Mouse (Mus musculus): ENCODE measurements around the gene Ano8. TPM values are rescaled to one million over a fixed set of nuclear protein-coding genes. Genes with fewer than 3 reads are reported as not detected.
A peak's percentile ranks its signal among the peaks of the same experiment; 100 is the strongest.

Ano8 gene
- polyA plus RNA-seq, 1 experiment from 2014 or later: 3.2 TPM

GRCm38 (mm10) chr8:71515043-71515442 lies 29.3 kb upstream of the Ano8 start:
- no peak for DNase-seq (ENCODE audit: low spot score)
- H3K27ac ChIP-seq (replicated peaks): no peak overlapping the region
- 77% methylated on average over 5 of the region's 5 CpGs for WGBS

DNA sequence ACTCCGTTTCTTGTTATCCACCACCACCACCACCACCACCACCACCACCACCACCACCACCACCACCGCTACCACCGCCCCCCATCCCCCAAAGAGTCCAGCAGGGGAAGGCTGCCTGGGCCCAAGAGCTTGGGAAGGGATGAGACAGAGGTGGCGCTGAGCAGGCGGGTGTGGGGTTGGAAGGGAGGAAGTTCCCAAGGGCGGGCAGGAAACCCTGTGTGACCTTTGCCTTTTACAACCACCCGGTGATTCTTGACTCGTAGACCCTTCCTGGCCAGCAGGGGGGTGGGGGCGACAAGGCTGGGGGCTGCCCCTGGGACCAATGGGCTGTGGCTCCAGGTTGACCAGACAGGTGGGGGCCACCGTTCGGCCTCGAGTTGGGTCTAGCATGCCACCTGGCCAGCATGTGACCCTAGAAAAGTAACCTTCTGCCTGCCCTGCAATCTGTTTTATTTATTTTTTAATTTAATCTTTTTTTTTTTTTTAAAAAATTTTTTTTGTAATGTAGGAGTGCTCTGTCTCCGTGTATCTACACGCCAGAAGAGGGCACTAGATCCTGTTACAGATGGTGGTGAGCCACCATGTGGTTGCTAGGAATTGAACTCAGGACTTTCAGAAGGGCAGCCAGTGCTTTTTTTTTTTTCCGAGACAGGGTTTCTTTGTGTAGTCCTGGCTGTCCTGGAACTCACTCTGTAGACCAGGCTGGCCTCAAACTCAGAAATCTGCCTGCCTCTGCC lies 27.4 kb upstream of the Ano8 start:
- no peak overlapping the region for H3K4me3 ChIP-seq
- peak; percentile 30 for DNase-seq (ENCODE audit: low spot score)
- WGBS: 73% methylated on average over 15 of the region's 15 CpGs
- H3K9me3 ChIP-seq: no peaks in the 10 kb centered on the region
- H3K27me3 ChIP-seq (replicated peaks; ENCODE audit: low read depth, poor library complexity, severe bottlenecking): peaks cover 38% of the 10 kb centered on the region
- H3K36me3 ChIP-seq (replicated peaks): no peaks in the 10 kb centered on the region
- peaks cover 47% of the 10 kb centered on the region for H3K4me1 ChIP-seq
- no peak overlapping the region; the same call in 1 of the 2 replicates for H3K27ac ChIP-seq (replicated peaks)

More at GRCm38 (mm10) chr8:71515043-71515442, 29.3 kb upstream of the Ano8 start:
- peaks cover 38% of the 10 kb centered on the region for H3K4me1 ChIP-seq
- H3K4me3 ChIP-seq: no peak overlapping the region
- H3K36me3 ChIP-seq (replicated peaks): no peaks in the 10 kb centered on the region
- H3K27me3 ChIP-seq (replicated peaks; ENCODE audit: low read depth, poor library complexity, severe bottlenecking): peaks cover 20% of the 10 kb centered on the region
- H3K9me3 ChIP-seq: no peaks in the 10 kb centered on the region

DNA sequence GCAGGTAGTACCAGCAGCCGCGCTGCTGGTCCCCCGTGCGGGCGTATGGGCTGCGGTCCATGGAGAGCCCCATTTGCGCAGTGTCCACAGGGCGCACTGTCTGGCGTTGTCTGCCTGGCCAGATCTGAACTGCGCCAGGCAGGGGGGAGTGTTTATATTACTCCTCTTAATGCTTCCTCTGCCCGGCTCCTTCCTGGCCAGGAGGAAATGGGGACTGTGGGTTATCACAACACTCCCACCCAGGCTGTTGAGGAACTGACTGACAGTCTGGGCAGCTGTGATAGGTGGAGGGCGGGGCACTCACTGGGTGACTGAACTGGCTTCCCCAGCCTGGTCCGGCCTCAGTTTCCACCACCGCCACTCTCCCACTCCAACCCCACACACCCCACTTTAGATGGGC lies 25.9 kb upstream of the Ano8 start, which contains the start of gene Plvap:
Gene Plvap, minus strand, starts transcription at position 109 of the 400 bp plus-strand sequence.
- Histone ChIP-seq H3K4me3 (peak within 1 kb of the TSS; percentile 37; the same call in 1 of the 2 replicates), H3K4me1 (peaks cover 47% of the 10 kb centered on the region), H3K9me3 (no peaks in the 10 kb centered on the region), H3K36me3 (replicated peaks) (no peaks in the 10 kb centered on the region), H3K27me3 (replicated peaks; ENCODE audit: low read depth, poor library complexity, severe bottlenecking) (peaks cover 54% of the 10 kb centered on the region), H3K27ac (replicated peaks) (peak within 1 kb of the TSS; percentile 65)
- DNase-seq (ENCODE audit: low spot score): peak; percentile 23
- WGBS: 61% methylated on average over 14 of the region's 14 CpGs

- H3K36me3 ChIP-seq (replicated peaks): no peaks in the 10 kb centered on the region
- WGBS: 62% methylated on average over 2 of the region's 2 CpGs
- H3K27ac ChIP-seq (replicated peaks): no peak overlapping the region; the same call in 1 of the 2 replicates
- H3K27me3 ChIP-seq (replicated peaks; ENCODE audit: low read depth, poor library complexity, severe bottlenecking): peaks cover 71% of the 10 kb centered on the region
- H3K4me1 ChIP-seq: peaks cover 45% of the 10 kb centered on the region
- peak overlapping the region; percentile 37 for H3K4me3 ChIP-seq
- no peaks in the 10 kb centered on the region for H3K9me3 ChIP-seq
- DNase-seq (ENCODE audit: low spot score): no peak
Observed at GRCm38 (mm10) chr8:71509316-71509715, 23.6 kb upstream of the Ano8 start.

DNA sequence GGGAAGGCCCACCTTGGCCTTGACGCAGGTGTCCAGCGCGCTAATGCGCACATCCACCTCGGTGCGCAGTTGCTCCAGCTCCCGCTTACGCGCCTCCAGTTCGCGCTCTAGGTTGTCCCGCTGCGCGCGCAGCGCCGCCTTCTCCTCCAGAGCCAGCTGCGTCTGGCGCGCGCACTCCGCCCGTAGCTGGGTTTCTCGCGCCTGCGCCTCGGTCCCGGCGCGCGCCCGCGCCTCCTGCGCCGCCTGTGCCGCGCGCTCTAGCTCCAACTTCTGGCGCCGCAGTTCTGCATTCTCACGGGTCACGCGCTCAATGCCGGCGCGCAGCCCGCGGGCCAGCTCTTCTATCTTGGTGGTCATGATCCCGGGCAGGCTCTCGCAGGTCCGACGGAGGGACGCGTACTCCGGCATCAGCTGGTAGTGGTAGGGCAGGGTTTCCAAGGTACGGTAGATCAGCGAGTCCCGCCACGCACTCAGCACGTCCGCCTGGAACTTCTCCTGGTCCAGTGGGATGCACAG lies 21.9 kb upstream of the Ano8 start:
- Histone ChIP-seq H3K27ac (replicated peaks) (peak overlapping the region; percentile 69), H3K9me3 (no peaks in the 10 kb centered on the region), H3K4me3 (peak overlapping the region; percentile 63), H3K36me3 (replicated peaks) (no peaks in the 10 kb centered on the region), H3K4me1 (peaks cover 43% of the 10 kb centered on the region), H3K27me3 (replicated peaks; ENCODE audit: low read depth, poor library complexity, severe bottlenecking) (peaks cover 71% of the 10 kb centered on the region)
- peak; percentile 93 for DNase-seq (ENCODE audit: low spot score)
- WGBS: under 1% methylated on average over 61 of the region's 61 CpGs

GRCm38 (mm10) chr8:71505979-71506378 lies 20.2 kb upstream of the Ano8 start:
- peaks cover 61% of the 10 kb centered on the region for H3K27me3 ChIP-seq (replicated peaks; ENCODE audit: low read depth, poor library complexity, severe bottlenecking)
- 87% methylated on average over 4 of the region's 4 CpGs for WGBS
- H3K36me3 ChIP-seq (replicated peaks): no peaks in the 10 kb centered on the region
- H3K4me3 ChIP-seq: no peak overlapping the region
- no peak overlapping the region for H3K27ac ChIP-seq (replicated peaks)
- DNase-seq (ENCODE audit: low spot score): no peak
- peaks cover 34% of the 10 kb centered on the region for H3K4me1 ChIP-seq
- no peaks in the 10 kb centered on the region for H3K9me3 ChIP-seq

DNA sequence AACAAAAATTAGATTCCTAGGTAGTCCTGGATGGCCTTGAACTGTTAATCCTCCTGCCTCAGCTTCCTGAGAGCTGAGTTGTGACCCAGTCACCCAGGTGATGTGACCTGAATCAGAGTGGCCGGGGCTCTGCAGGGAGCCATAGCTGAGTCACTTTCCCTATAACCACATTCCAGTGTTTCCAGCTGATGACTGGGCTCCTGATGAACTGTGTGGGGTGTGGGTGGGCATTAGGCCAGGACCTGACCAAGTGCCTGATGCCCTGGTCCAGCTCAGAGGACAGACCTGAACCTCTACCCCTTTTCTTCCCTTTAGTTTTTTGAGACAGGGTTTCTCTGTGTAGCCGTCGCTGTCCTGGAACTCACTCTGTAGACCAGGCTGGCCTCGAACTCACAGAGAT lies 19.6 kb upstream of the Ano8 start:
- Histone ChIP-seq H3K27ac (replicated peaks) (no peak overlapping the region), H3K4me1 (peaks cover 37% of the 10 kb centered on the region), H3K27me3 (replicated peaks; ENCODE audit: low read depth, poor library complexity, severe bottlenecking) (peaks cover 54% of the 10 kb centered on the region), H3K4me3 (no peak overlapping the region), H3K9me3 (no peaks in the 10 kb centered on the region), H3K36me3 (replicated peaks) (no peaks in the 10 kb centered on the region)
- DNase-seq (ENCODE audit: low spot score): no peak
- 95% methylated on average over 4 of the region's 4 CpGs for whole genome bisulfite sequencing

DNA sequence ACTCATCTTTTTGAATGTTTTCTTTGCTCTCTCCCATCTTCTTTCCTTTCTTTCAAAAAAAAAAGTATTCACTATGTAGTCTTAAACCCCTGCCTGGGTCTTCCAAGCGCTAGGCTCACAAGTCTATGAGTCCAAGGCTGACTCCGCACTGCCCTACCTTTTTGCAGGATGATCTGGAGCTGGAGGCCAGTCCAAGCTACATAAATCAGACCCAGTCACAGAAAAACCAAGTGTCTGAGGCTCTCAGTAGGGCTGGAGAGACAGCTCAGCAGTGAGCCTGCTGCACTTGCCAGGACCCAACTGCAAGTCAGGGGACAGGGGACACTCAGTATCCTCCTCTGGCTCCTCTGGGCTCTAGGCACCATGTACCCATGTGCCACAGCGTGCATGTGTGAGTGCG lies 18.6 kb upstream of the Ano8 start:
- 89% methylated on average over 4 of the region's 4 CpGs for WGBS
- DNase-seq (ENCODE audit: low spot score): no peak
- Histone ChIP-seq H3K4me3 (no peak overlapping the region), H3K4me1 (peaks cover 36% of the 10 kb centered on the region), H3K27ac (replicated peaks) (0 out of 2 replicates have a peak overlapping the region, but pooled peaks have one; percentile 7), H3K9me3 (no peaks in the 10 kb centered on the region), H3K36me3 (replicated peaks) (no peaks in the 10 kb centered on the region), H3K27me3 (replicated peaks; ENCODE audit: low read depth, poor library complexity, severe bottlenecking) (peaks cover 45% of the 10 kb centered on the region)

GRCm38 (mm10) chr8:71498816-71499690 lies 13.3 kb upstream of the Ano8 start:
- H3K4me1 ChIP-seq: peaks cover 57% of the 10 kb centered on the region
- DNase-seq (ENCODE audit: low spot score): peak; percentile 76
- peaks cover 2% of the 10 kb centered on the region for H3K36me3 ChIP-seq (replicated peaks)
- peak overlapping the region; percentile 77 for H3K27ac ChIP-seq (replicated peaks)
- no peaks in the 10 kb centered on the region for H3K9me3 ChIP-seq
- H3K27me3 ChIP-seq (replicated peaks; ENCODE audit: low read depth, poor library complexity, severe bottlenecking): no peaks in the 10 kb centered on the region
- H3K4me3 ChIP-seq: peak overlapping the region; percentile 33
- WGBS: 32% methylated on average over 16 of the region's 16 CpGs

- 25% methylated on average over 15 of the region's 15 CpGs for WGBS
- peaks cover 12% of the 10 kb centered on the region for H3K36me3 ChIP-seq (replicated peaks)
- peaks cover 55% of the 10 kb centered on the region for H3K4me1 ChIP-seq
- no peaks in the 10 kb centered on the region for H3K9me3 ChIP-seq
- H3K27me3 ChIP-seq (replicated peaks; ENCODE audit: low read depth, poor library complexity, severe bottlenecking): no peaks in the 10 kb centered on the region
- DNase-seq (ENCODE audit: low spot score): no peak
- H3K4me3 ChIP-seq: peak overlapping the region; percentile 33
- H3K27ac ChIP-seq (replicated peaks): peak overlapping the region; percentile 77
Observed at GRCm38 (mm10) chr8:71497881-71498501, 12.2 kb upstream of the Ano8 start.

GRCm38 (mm10) chr8:71497077-71497645 lies 11.4 kb upstream of the Ano8 start:
- peak overlapping the region; percentile 77 for H3K27ac ChIP-seq (replicated peaks)
- no peaks in the 10 kb centered on the region for H3K9me3 ChIP-seq
- H3K36me3 ChIP-seq (replicated peaks): peaks cover 20% of the 10 kb centered on the region
- no peak overlapping the region for H3K4me3 ChIP-seq
- 95% methylated on average over 1 of the region's 1 CpGs for WGBS
- H3K4me1 ChIP-seq: peaks cover 53% of the 10 kb centered on the region
- no peaks in the 10 kb centered on the region for H3K27me3 ChIP-seq (replicated peaks; ENCODE audit: low read depth, poor library complexity, severe bottlenecking)
- no peak for DNase-seq (ENCODE audit: low spot score)

- Histone ChIP-seq H3K27me3 (replicated peaks; ENCODE audit: low read depth, poor library complexity, severe bottlenecking) (no peaks in the 10 kb centered on the region), H3K4me3 (no peak overlapping the region), H3K36me3 (replicated peaks) (peaks cover 27% of the 10 kb centered on the region), H3K27ac (replicated peaks) (peak overlapping the region; percentile 26), H3K9me3 (no peaks in the 10 kb centered on the region), H3K4me1 (peaks cover 53% of the 10 kb centered on the region)
- DNase-seq (ENCODE audit: low spot score): peak; percentile 67
- 22% methylated on average over 11 of the region's 11 CpGs for WGBS
Observed at GRCm38 (mm10) chr8:71496481-71496880, 10.7 kb upstream of the Ano8 start.
